Mouse (Mus musculus): ENCODE measurements around the gene Hspg2. TPM values are rescaled to one million over a fixed set of nuclear protein-coding genes. Genes with fewer than 3 reads are reported as not detected.
A peak's percentile ranks its signal among the peaks of the same experiment; 100 is the strongest.

The Hspg2 gene
- polyA plus RNA-seq, 1 experiment from 2014 or later = 58.1 TPM

GRCm38 (mm10) chr4:137443625-137444024 is 24.9 kb upstream of the Hspg2 start:
- Histone ChIP-seq H3K4me1 (ENCODE audit: insufficient read depth) (peaks cover 8% of the 10 kb centered on the region; the same call in 1 of the 2 replicates), H3K27ac (ENCODE audit: low read depth) (no peak overlapping the region), H3K4me2 (no peak overlapping the region), H3K36me3 (ENCODE audit: insufficient read depth) (no peaks in the 10 kb centered on the region), H3K27me3 (ENCODE audit: insufficient read depth, low read length) (no peaks in the 10 kb centered on the region), H3K9me3 (ENCODE audit: low read depth, low read length) (no peaks in the 10 kb centered on the region), H3K4me3 (ENCODE audit: low read depth, low read length) (no peak overlapping the region), H3K9ac (no peak overlapping the region)
- WGBS = 9% methylated on average over 5 of the region's 5 CpGs
- no peak; the same call in 1 of the 2 replicates for ATAC-seq (ENCODE audit: insufficient read depth)
- TF ChIP-seq CTCF (IDR thresholded peaks at IDR 0.05; ENCODE audit: low read depth) = peak; percentile 91
- peak; percentile 86 for DNase-seq

- no peak for ATAC-seq (ENCODE audit: insufficient read depth)
- TF ChIP-seq CTCF (IDR thresholded peaks at IDR 0.05; ENCODE audit: low read depth) = no peak
These were observed 22.7 kb upstream of the Hspg2 start for GRCm38 (mm10) chr4:137445881-137446280.

GRCm38 (mm10) chr4:137447363-137448196 is 21.0 kb upstream of the Hspg2 start:
- no peak for TF ChIP-seq CTCF (IDR thresholded peaks at IDR 0.05; ENCODE audit: low read depth)
- Histone ChIP-seq H3K4me3 (ENCODE audit: low read depth, low read length) (no peak overlapping the region), H3K4me2 (no peak overlapping the region), H3K27ac (ENCODE audit: low read depth) (no peak overlapping the region), H3K9me3 (ENCODE audit: low read depth, low read length) (no peaks in the 10 kb centered on the region), H3K27me3 (ENCODE audit: insufficient read depth, low read length) (no peaks in the 10 kb centered on the region), H3K36me3 (ENCODE audit: insufficient read depth) (no peaks in the 10 kb centered on the region), H3K9ac (no peak overlapping the region), H3K4me1 (ENCODE audit: insufficient read depth) (peaks cover 8% of the 10 kb centered on the region; the same call in 1 of the 2 replicates)
- WGBS = 52% methylated on average over 7 of the region's 7 CpGs
- DNase-seq (no peak), ATAC-seq (ENCODE audit: insufficient read depth) (no peak)

More at GRCm38 (mm10) chr4:137445881-137446280, 22.7 kb upstream of the Hspg2 start:
- no peak for DNase-seq
- Histone ChIP-seq H3K4me3 (ENCODE audit: low read depth, low read length) (no peak overlapping the region), H3K36me3 (ENCODE audit: insufficient read depth) (no peaks in the 10 kb centered on the region), H3K9me3 (ENCODE audit: low read depth, low read length) (no peaks in the 10 kb centered on the region), H3K27me3 (ENCODE audit: insufficient read depth, low read length) (no peaks in the 10 kb centered on the region), H3K9ac (no peak overlapping the region), H3K4me2 (no peak overlapping the region), H3K4me1 (ENCODE audit: insufficient read depth) (peaks cover 8% of the 10 kb centered on the region; the same call in 1 of the 2 replicates), H3K27ac (ENCODE audit: low read depth) (no peak overlapping the region)
- WGBS = 85% methylated on average over 4 of the region's 4 CpGs

- Histone ChIP-seq H3K9ac (no peak overlapping the region), H3K9me3 (ENCODE audit: low read depth, low read length) (no peaks in the 10 kb centered on the region), H3K27ac (ENCODE audit: low read depth) (no peak overlapping the region), H3K27me3 (ENCODE audit: insufficient read depth, low read length) (no peaks in the 10 kb centered on the region), H3K4me2 (no peak overlapping the region), H3K4me1 (ENCODE audit: insufficient read depth) (peaks cover 8% of the 10 kb centered on the region; the same call in 1 of the 2 replicates), H3K4me3 (ENCODE audit: low read depth, low read length) (no peak overlapping the region), H3K36me3 (ENCODE audit: insufficient read depth) (no peaks in the 10 kb centered on the region)
- TF ChIP-seq CTCF (IDR thresholded peaks at IDR 0.05; ENCODE audit: low read depth) = no peak
- DNase-seq = peak; percentile 37
- WGBS = 26% methylated on average over 6 of the region's 6 CpGs
- 0 out of 2 replicates have a peak, but pooled peaks have one; percentile 25 for ATAC-seq (ENCODE audit: insufficient read depth)
These were observed 20.4 kb upstream of the Hspg2 start for GRCm38 (mm10) chr4:137448197-137448596.

GRCm38 (mm10) chr4:137448641-137449040 is 19.9 kb upstream of the Hspg2 start:
- TF ChIP-seq CTCF (IDR thresholded peaks at IDR 0.05; ENCODE audit: low read depth) = no peak
- ATAC-seq (ENCODE audit: insufficient read depth) = no peak
- 28% methylated on average over 2 of the region's 2 CpGs for WGBS
- Histone ChIP-seq H3K9ac (no peak overlapping the region), H3K4me1 (ENCODE audit: insufficient read depth) (peaks cover 8% of the 10 kb centered on the region; the same call in 1 of the 2 replicates), H3K4me3 (ENCODE audit: low read depth, low read length) (no peak overlapping the region), H3K27me3 (ENCODE audit: insufficient read depth, low read length) (no peaks in the 10 kb centered on the region), H3K4me2 (no peak overlapping the region), H3K36me3 (ENCODE audit: insufficient read depth) (no peaks in the 10 kb centered on the region), H3K9me3 (ENCODE audit: low read depth, low read length) (no peaks in the 10 kb centered on the region), H3K27ac (ENCODE audit: low read depth) (no peak overlapping the region)
- no peak for DNase-seq

- WGBS = 44% methylated on average over 2 of the region's 2 CpGs
- H3K9ac ChIP-seq = no peak overlapping the region
- no peak overlapping the region for H3K4me2 ChIP-seq
- peak; percentile 30 for DNase-seq
- peak; percentile 39; the same call in 1 of the 2 replicates for ATAC-seq (ENCODE audit: insufficient read depth)
- H3K27ac ChIP-seq (ENCODE audit: low read depth) = no peak overlapping the region
- H3K36me3 ChIP-seq (ENCODE audit: insufficient read depth) = no peaks in the 10 kb centered on the region
- TF ChIP-seq CTCF (IDR thresholded peaks at IDR 0.05; ENCODE audit: low read depth) = no peak
- no peaks in the 10 kb centered on the region for H3K9me3 ChIP-seq (ENCODE audit: low read depth, low read length)
- no peaks in the 10 kb centered on the region for H3K27me3 ChIP-seq (ENCODE audit: insufficient read depth, low read length)
- H3K4me3 ChIP-seq (ENCODE audit: low read depth, low read length) = no peak overlapping the region
- H3K4me1 ChIP-seq (ENCODE audit: insufficient read depth) = peaks cover 8% of the 10 kb centered on the region; the same call in 1 of the 2 replicates
These were observed 19.4 kb upstream of the Hspg2 start for GRCm38 (mm10) chr4:137449132-137449531.

- Histone ChIP-seq H3K9ac (no peak overlapping the region), H3K27ac (ENCODE audit: low read depth) (no peak overlapping the region), H3K4me1 (ENCODE audit: insufficient read depth) (peaks cover 8% of the 10 kb centered on the region; the same call in 1 of the 2 replicates), H3K36me3 (ENCODE audit: insufficient read depth) (no peaks in the 10 kb centered on the region), H3K9me3 (ENCODE audit: low read depth, low read length) (no peaks in the 10 kb centered on the region), H3K4me3 (ENCODE audit: low read depth, low read length) (no peak overlapping the region), H3K4me2 (no peak overlapping the region), H3K27me3 (ENCODE audit: insufficient read depth, low read length) (no peaks in the 10 kb centered on the region)
- ATAC-seq (ENCODE audit: insufficient read depth) = no peak
- TF ChIP-seq CTCF (IDR thresholded peaks at IDR 0.05; ENCODE audit: low read depth) = no peak
- WGBS = 73% methylated on average over 10 of the region's 10 CpGs
- DNase-seq = no peak
These were observed 18.9 kb upstream of the Hspg2 start for GRCm38 (mm10) chr4:137449715-137450114.
